Mouse (Mus musculus) midbrain, embryonic 14.5 days (tissue): ENCODE results near the gene Zfp316. TPM values are rescaled to one million over a fixed set of nuclear protein-coding genes. Genes with fewer than 3 reads are reported as not detected.

Source experiments
- ATAC-seq: fragments of 200-750 bp; cut with Nextera tagmentation; 2 replicates; pipeline ENCODE4 v1.8.0; 2017; ENCODE audit warnings: moderate number of reproducible peaks, moderate library complexity; ENCODE audit not compliant: low FRiP score, low TSS enrichment
- DNase-seq: peaks from one replicate; pipeline ENCODE4 v3.0.0-alpha.2; 2015
- H3K27ac ChIP-seq: fragments of 300-500 bp; sonication (generic); replicated peaks from 2 replicates; pipeline ENCODE4 v1.5.1; 2014; ENCODE audit warnings: mild to moderate bottlenecking, low read depth, low read length, moderate library complexity
- H3K27me3 ChIP-seq: fragments of 300-500 bp; sonication (generic); 2 replicates; pipeline ENCODE4 v1.6.1; 2014; ENCODE audit warnings: low read length, control low read depth, mixed read lengths; ENCODE audit not compliant: control insufficient read depth, insufficient read depth
- H3K36me3 ChIP-seq: fragments of 300-500 bp; sonication (generic); 2 replicates; pipeline ENCODE4 v1.6.1; 2014; ENCODE audit warnings: low read length, control low read depth; ENCODE audit not compliant: control insufficient read depth, insufficient read depth
- H3K4me1 ChIP-seq: fragments of 300-500 bp; sonication (generic); 2 replicates; pipeline ENCODE4 v1.6.1; 2014; ENCODE audit warnings: mild to moderate bottlenecking, antibody characterized with exemption, low read length, control low read depth; ENCODE audit not compliant: control insufficient read depth, insufficient read depth
- H3K4me2 ChIP-seq: fragments of 300-500 bp; sonication (generic); 2 replicates; pipeline ENCODE4 v1.6.1; 2014; ENCODE audit warnings: mild to moderate bottlenecking, low read length, moderate library complexity
- H3K4me3 ChIP-seq: fragments of 300-500 bp; sonication (generic); replicated peaks from 2 replicates; pipeline ENCODE4 v1.5.1; 2014; ENCODE audit warnings: low read depth, low read length
- H3K9ac ChIP-seq: fragments of 300-500 bp; sonication (generic); replicated peaks from 2 replicates; pipeline ENCODE4 v1.6.1; 2014; ENCODE audit warnings: mild to moderate bottlenecking, low read length, moderate library complexity
- H3K9me3 ChIP-seq: fragments of 300-500 bp; sonication (generic); 2 replicates; pipeline ENCODE4 v1.6.1; 2016; ENCODE audit warnings: low read length, control low read depth, mixed read lengths; ENCODE audit not compliant: control insufficient read depth
- WGBS: fragments of 180-500 bp; shearing (Covaris S2); extraction: QIAGEN DNeasy Blood & Tissue Kit; methylation state at CpG from one replicate; pipeline ENCODE4 v1.1.7; 2014; 5-methylcytosine and 5-hydroxymethylcytosine counted together
- polyA plus RNA-seq: library from polyadenylated mRNA; unstranded; fragments of >200 nt; fragmentation: Nextera tagmentation; extraction: Ambion mirVana; gene quantifications from 2 replicates; pipeline ENCODE4 v1.2.1, GENCODE M21; 2014

Zfp316 gene
- polyA plus RNA-seq, 1 experiment from 2014 or later: 6.9 TPM

GRCm38 (mm10) chr5:143255131-143255519 lies 14.7 kb downstream of the Zfp316 start:
- Histone ChIP-seq H3K9ac (0 out of 2 replicates have a peak overlapping the region, but pooled peaks have one; percentile 12), H3K4me3 (no peak overlapping the region), H3K27ac (no peak overlapping the region), H3K27me3 (peaks cover 60% of the 10 kb centered on the region), H3K4me2 (no peak overlapping the region), H3K4me1 (peaks cover 12% of the 10 kb centered on the region; the same call in 1 of the 2 replicates), H3K36me3 (peaks cover 85% of the 10 kb centered on the region), H3K9me3 (no peaks in the 10 kb centered on the region)
- DNase-seq (no peak), ATAC-seq (no peak)
- 28% methylated on average over 24 of the region's 24 CpGs for WGBS

- H3K9me3 ChIP-seq: no peaks in the 10 kb centered on the region
- peak overlapping the region; percentile 52 for H3K4me2 ChIP-seq
- peaks cover 60% of the 10 kb centered on the region for H3K27me3 ChIP-seq
- no peak overlapping the region for H3K27ac ChIP-seq
- H3K4me1 ChIP-seq: peaks cover 12% of the 10 kb centered on the region; the same call in 1 of the 2 replicates
- no peak overlapping the region for H3K4me3 ChIP-seq
- DNase-seq (peak; percentile 56), ATAC-seq (no peak)
- whole genome bisulfite sequencing: 15% methylated on average over 66 of the region's 66 CpGs
- H3K36me3 ChIP-seq: peaks cover 80% of the 10 kb centered on the region
- H3K9ac ChIP-seq: 0 out of 2 replicates have a peak overlapping the region, but pooled peaks have one; percentile 16
These were observed 15.2 kb downstream of the Zfp316 start for GRCm38 (mm10) chr5:143254487-143255130.

GRCm38 (mm10) chr5:143253881-143254486 lies 15.8 kb downstream of the Zfp316 start:
- Histone ChIP-seq H3K4me3 (peak overlapping the region; percentile 25), H3K4me2 (peak overlapping the region; percentile 52), H3K27me3 (peaks cover 60% of the 10 kb centered on the region), H3K27ac (no peak overlapping the region), H3K4me1 (peaks cover 12% of the 10 kb centered on the region; the same call in 1 of the 2 replicates), H3K36me3 (peaks cover 76% of the 10 kb centered on the region), H3K9me3 (no peaks in the 10 kb centered on the region), H3K9ac (peak overlapping the region; percentile 16; the same call in 1 of the 2 replicates)
- DNase-seq (peak; percentile 76), ATAC-seq (peak; percentile 33)
- WGBS: 9% methylated on average over 81 of the region's 81 CpGs

DNA sequence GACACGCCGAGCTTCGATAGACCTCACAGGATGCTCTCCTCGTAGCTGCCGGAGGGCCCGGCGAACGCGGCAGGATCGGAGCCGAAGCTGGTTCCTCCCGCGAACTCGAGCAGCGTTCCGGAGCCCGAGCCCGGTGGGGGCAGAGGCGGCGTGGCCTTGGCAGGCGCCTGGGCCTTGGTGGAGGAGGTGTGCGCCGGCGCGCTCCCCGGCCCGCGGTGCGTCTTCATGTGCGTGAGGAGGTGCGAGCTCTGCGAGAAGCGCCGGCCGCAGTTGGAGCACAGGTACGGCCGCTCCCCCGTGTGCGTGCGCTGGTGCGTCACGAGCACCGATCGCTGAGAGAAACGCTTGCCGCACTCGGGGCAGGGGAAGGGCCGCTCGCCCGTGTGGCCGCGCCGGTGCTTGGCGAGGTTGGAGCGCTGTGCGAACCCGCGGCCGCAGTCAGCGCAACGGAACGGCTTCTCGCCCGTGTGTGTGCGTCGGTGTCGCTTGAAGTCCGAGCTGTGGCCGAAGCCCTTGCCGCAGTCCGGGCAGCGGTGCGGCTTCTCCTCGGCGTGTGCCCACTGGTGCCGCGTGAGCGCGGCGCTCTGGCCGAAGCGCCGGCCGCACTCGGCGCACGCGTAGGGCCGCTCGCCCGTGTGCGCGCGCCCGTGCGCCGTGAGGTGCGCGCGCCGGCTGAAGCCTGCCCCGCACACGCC lies 16.5 kb downstream of the Zfp316 start:
- Histone ChIP-seq H3K9me3 (no peaks in the 10 kb centered on the region), H3K4me2 (peak overlapping the region; percentile 52), H3K4me3 (peak overlapping the region; percentile 25), H3K4me1 (peaks cover 12% of the 10 kb centered on the region; the same call in 1 of the 2 replicates), H3K27ac (no peak overlapping the region), H3K27me3 (peaks cover 60% of the 10 kb centered on the region), H3K9ac (peak overlapping the region; percentile 12; the same call in 1 of the 2 replicates), H3K36me3 (peaks cover 78% of the 10 kb centered on the region)
- ATAC-seq (peak; percentile 12; the same call in 1 of the 2 replicates), DNase-seq (peak; percentile 65)
- WGBS: 8% methylated on average over 103 of the region's 103 CpGs

GRCm38 (mm10) chr5:143252791-143253185 lies 17.0 kb downstream of the Zfp316 start:
- ATAC-seq (no peak), DNase-seq (no peak)
- H3K4me3 ChIP-seq: peak overlapping the region; percentile 25; the same call in 1 of the 2 replicates

DNA sequence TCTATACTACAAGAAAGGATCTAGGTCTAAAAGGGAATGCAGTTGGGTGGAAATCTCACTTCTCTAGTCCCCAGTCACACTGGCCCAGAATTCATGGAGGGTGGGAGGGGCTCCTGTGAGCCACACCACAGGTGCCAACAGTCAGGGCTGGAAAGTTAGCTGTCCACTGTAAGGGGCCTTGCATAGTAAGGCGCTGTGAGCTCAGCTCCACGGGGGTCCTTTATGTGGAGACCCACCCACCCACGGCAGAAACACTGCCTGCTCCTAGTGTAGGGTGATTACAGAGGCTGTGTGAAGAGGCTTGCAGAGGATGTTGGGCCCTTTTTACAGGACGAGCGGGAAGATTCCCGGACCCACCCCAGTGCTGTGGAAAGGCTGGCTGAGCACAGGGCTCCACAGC lies 17.8 kb downstream of the Zfp316 start:
- no peak overlapping the region for H3K4me2 ChIP-seq
- no peak for DNase-seq
- peaks cover 83% of the 10 kb centered on the region for H3K36me3 ChIP-seq
- peaks cover 48% of the 10 kb centered on the region for H3K27me3 ChIP-seq
- H3K27ac ChIP-seq: no peak overlapping the region
- peaks cover 12% of the 10 kb centered on the region; the same call in 1 of the 2 replicates for H3K4me1 ChIP-seq
- no peak overlapping the region for H3K9ac ChIP-seq
- no peak for ATAC-seq
- 61% methylated on average over 6 of the region's 6 CpGs for WGBS
- no peak overlapping the region for H3K4me3 ChIP-seq
- no peaks in the 10 kb centered on the region for H3K9me3 ChIP-seq

More at GRCm38 (mm10) chr5:143252791-143253185, 17.0 kb downstream of the Zfp316 start:
- Histone ChIP-seq H3K4me1 (peaks cover 12% of the 10 kb centered on the region; the same call in 1 of the 2 replicates), H3K27me3 (peaks cover 55% of the 10 kb centered on the region), H3K4me2 (peak overlapping the region; percentile 52; the same call in 1 of the 2 replicates), H3K9ac (no peak overlapping the region; the same call in 1 of the 2 replicates), H3K9me3 (no peaks in the 10 kb centered on the region), H3K36me3 (peaks cover 80% of the 10 kb centered on the region), H3K27ac (no peak overlapping the region)
- 32% methylated on average over 18 of the region's 18 CpGs for WGBS

DNA sequence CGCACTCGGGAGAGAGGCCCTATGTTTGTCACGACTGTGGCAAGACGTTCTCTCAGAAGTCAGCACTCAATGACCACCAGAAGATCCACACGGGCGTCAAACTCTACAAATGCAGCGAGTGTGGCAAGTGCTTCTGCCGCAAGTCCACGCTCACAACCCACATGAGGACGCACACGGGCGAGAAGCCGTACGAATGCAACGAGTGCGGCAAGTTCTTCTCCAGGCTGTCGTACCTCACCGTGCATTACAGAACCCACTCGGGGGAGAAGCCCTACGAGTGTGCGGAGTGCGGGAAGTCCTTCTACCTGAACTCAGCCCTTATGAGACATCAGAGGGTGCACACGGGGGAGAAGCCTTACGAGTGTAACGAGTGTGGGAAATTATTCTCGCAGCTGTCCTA lies 24.9 kb downstream of the Zfp316 start:
- Histone ChIP-seq H3K4me3 (no peak overlapping the region), H3K4me1 (no peaks in the 10 kb centered on the region), H3K9me3 (no peaks in the 10 kb centered on the region), H3K36me3 (peaks cover 93% of the 10 kb centered on the region), H3K9ac (no peak overlapping the region), H3K4me2 (no peak overlapping the region), H3K27me3 (no peaks in the 10 kb centered on the region), H3K27ac (no peak overlapping the region)
- 96% methylated on average over 26 of the region's 26 CpGs for WGBS
- DNase-seq: no peak
- ATAC-seq: no peak

DNA sequence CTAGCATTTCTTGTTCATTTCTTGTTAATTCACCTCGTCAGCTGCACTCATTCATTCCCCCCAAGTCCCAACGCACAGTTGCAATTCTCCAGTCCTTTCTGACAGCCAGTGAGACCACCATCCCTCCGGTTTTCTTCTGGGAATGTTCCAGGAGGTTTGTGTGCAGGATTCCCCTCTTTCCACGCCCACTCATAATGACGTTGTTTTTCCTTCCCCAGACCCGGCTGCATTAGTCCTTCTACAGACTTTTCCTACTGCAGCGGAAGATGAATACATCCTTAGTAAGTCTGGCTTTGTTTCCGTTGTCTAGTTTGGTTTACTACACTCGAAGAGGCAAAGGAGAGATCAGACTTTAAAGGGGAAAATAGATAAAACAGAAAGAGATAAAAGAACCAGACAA lies 33.8 kb downstream of the Zfp316 start:
- ATAC-seq: no peak
- H3K36me3 ChIP-seq: peaks cover 35% of the 10 kb centered on the region
- 51% methylated on average over 9 of the region's 9 CpGs for WGBS
- H3K9ac ChIP-seq: peak overlapping the region; percentile 94
- H3K4me1 ChIP-seq: peaks cover 9% of the 10 kb centered on the region
- peak overlapping the region; percentile 86 for H3K4me3 ChIP-seq
- DNase-seq: no peak
- H3K4me2 ChIP-seq: peak overlapping the region; percentile 63
- no peak overlapping the region for H3K27ac ChIP-seq
- H3K27me3 ChIP-seq: no peaks in the 10 kb centered on the region
- no peaks in the 10 kb centered on the region for H3K9me3 ChIP-seq
